11 mouse cellular contexts compared by ENCODE assay signal in the genomic region with DNA sequence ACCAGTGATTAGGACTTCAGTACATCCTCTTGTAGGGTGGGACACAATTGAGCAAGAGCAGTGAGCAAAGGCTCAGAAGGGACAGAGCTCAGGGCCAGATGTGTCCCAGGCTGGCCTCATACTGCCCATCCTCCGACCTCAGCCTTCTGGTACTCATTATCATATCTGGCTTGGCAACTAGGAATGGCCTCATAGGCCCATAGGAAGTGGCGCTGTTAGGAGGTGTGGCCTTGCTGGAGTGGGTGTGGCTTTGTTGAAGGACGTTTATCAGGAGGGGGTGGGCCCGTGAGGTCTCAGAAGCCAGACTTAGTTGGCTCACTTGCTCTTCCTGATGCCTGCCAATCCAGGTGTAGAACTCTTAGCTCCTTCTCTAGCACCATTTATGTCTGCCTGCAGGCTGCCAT. TPM values are rescaled to one million over a fixed set of nuclear protein-coding genes. Genes with fewer than 3 reads are reported as not detected.
DNase-seq lines count a peak whose midpoint lies in the region; ATAC-seq and TF ChIP-seq lines count a peak whose summit lies in the region.
"Had no signal": no experiment of that assay in that cellular context is flagged by ENCODE, and none has a peak within 500 bp of the region (broad histone marks: within the 10 kb centered on the region; RNA-seq: fewer than 3 reads in every experiment).

No protein-coding gene starts in this region.

- TF ChIP-seq RAD21 in CH12.LX (IDR thresholded peaks at IDR 0.05; ENCODE audit: low read depth, low read length) = no peak

- no peaks in the 10 kb centered on the region for H3K79me2 ChIP-seq in CH12.LX (replicated peaks; ENCODE audit: control insufficient read depth, extremely low read depth, insufficient read depth, poor library complexity, severe bottlenecking)

- no peak overlapping the region for H3K4me2 ChIP-seq in CH12.LX (ENCODE audit: insufficient read depth, low read depth, poor library complexity, severe bottlenecking)
- no peak overlapping the region for H3K4me2 ChIP-seq in lung, postnatal 0 days (replicated peaks; ENCODE audit: low read depth, low read length)
- H3K4me2 ChIP-seq: embryonic facial prominence, embryonic 15.5 days; neural tube, embryonic 15.5 days had no signal

- TF ChIP-seq POLR2A in CH12.LX (IDR thresholded peaks at IDR 0.05; ENCODE audit: low read depth, low read length) = no peak

- no peak overlapping the region for H3K4me3 ChIP-seq in CH12.LX (replicated peaks in 1 of 3; ENCODE audit: low read depth in 2 of 3, low read length in 2 of 3, poor library complexity in 1 of 3)
- H3K4me3 ChIP-seq in lung, postnatal 0 days (ENCODE audit: low read depth, low read length) = no peak overlapping the region
- H3K4me3 ChIP-seq: embryonic facial prominence, embryonic 15.5 days; neural tube, embryonic 15.5 days had no signal

- no peak for TF ChIP-seq EP300 in CH12.LX (IDR thresholded peaks at IDR 0.05; ENCODE audit: low read length)
- TF ChIP-seq EP300 in lung, postnatal 0 days (IDR thresholded peaks at IDR 0.05) = no peak

- DNase-seq in 3134 (ENCODE audit: extremely low read depth, insufficient read length, low spot score) (peak; percentile 52), CH12.LX (ENCODE audit: extremely low read depth) (peak; percentile 82)
- peak; percentile 34 for DNase-seq in lung, postnatal 0 days (ENCODE audit: low spot score)
- no peak for DNase-seq in left cerebral cortex, postnatal 10 days (ENCODE audit: extremely low spot score in 1 of 2, low spot score in 2 of 2)
- no peak for DNase-seq in cerebellum, postnatal 25 days
- no peak for DNase-seq in cerebellum, postnatal 10 days
- DNase-seq: layer of hippocampus, postnatal 36 days; thymus, adult 2 months had no signal

- dilution Hi-C loops in CH12.LX (cut with MboI; ENCODE audit: extremely low pct_ligation_motif_present, extremely low pct_unique_long_range_greater_than_20kb, low sequenced_read_pairs) = no loop called here

- H3K4me1 ChIP-seq in CH12.LX (ENCODE audit: control insufficient read depth in 1 of 2, insufficient read depth in 2 of 2) = peaks cover 29 to 39% of the 10 kb centered on the region in 2 experiments
- H3K4me1 ChIP-seq in lung, postnatal 0 days (ENCODE audit: insufficient read depth, low read depth, low read length) = peaks cover 8% of the 10 kb centered on the region; the same call in 1 of the 2 replicates
- H3K4me1 ChIP-seq: neural tube, embryonic 15.5 days had no signal

- TF ChIP-seq CTCF in CH12.LX (conservative IDR thresholded peaks at IDR 0.05 in 1 of 2, IDR thresholded peaks at IDR 0.05 in 1 of 2; ENCODE audit: low read depth in 2 of 2, low read length in 2 of 2) = no peak
- no peak for TF ChIP-seq CTCF in lung, postnatal 0 days (IDR thresholded peaks at IDR 0.05)

- in situ Hi-C loops in CH12.LX (cut with MboI; ENCODE audit: low pct_ligation_motif_present, low pct_unique_long_range_greater_than_20kb, low sequenced_read_pairs) = no loop called here

- H3K9me3 ChIP-seq in CH12.LX (replicated peaks; ENCODE audit: low read length) = peaks cover 10% of the 10 kb centered on the region
- H3K9me3 ChIP-seq in lung, postnatal 0 days (ENCODE audit: low read length) = no peaks in the 10 kb centered on the region
- H3K9me3 ChIP-seq: embryonic facial prominence, embryonic 15.5 days; neural tube, embryonic 15.5 days had no signal

- no peak overlapping the region for H3K9ac ChIP-seq in CH12.LX (ENCODE audit: insufficient read depth, low read depth)
- no peak overlapping the region for H3K9ac ChIP-seq in lung, postnatal 0 days (replicated peaks; ENCODE audit: low read depth)
- H3K9ac ChIP-seq: embryonic facial prominence, embryonic 15.5 days; neural tube, embryonic 15.5 days had no signal

- intact Hi-C loops in left cerebral cortex, postnatal 10 days (cut with DNase I) = no loop called here

- H3K27me3 ChIP-seq in CH12.LX (replicated peaks) = no peaks in the 10 kb centered on the region
- H3K27me3 ChIP-seq in lung, postnatal 0 days (replicated peaks; ENCODE audit: insufficient read depth, low read length) = no peaks in the 10 kb centered on the region
- H3K27me3 ChIP-seq: embryonic facial prominence, embryonic 15.5 days; neural tube, embryonic 15.5 days had no signal

- no peaks in the 10 kb centered on the region for H3K36me3 ChIP-seq in CH12.LX (replicated peaks in 1 of 2; ENCODE audit: control insufficient read depth in 1 of 2, insufficient read depth in 1 of 2, low read length in 1 of 2)
- H3K36me3 ChIP-seq in lung, postnatal 0 days (ENCODE audit: insufficient read depth, low read length) = no peaks in the 10 kb centered on the region
- H3K36me3 ChIP-seq: embryonic facial prominence, embryonic 15.5 days; neural tube, embryonic 15.5 days had no signal

- 26% methylated on average over 4 of the region's 4 CpGs for WGBS in lung, postnatal 0 days

- H3K27ac ChIP-seq in CH12.LX (ENCODE audit: insufficient read depth, low read depth) = peak overlapping the region; percentile 1; the same call in 1 of the 2 replicates
- H3K27ac ChIP-seq in lung, postnatal 0 days (ENCODE audit: low read length) = no peak overlapping the region
- H3K27ac ChIP-seq: neural tube, embryonic 15.5 days had no signal

- ATAC-seq in erythroid progenitor cell, adult 5-6 weeks (replicated peaks; ENCODE audit: low FRiP score, poor library complexity, severe bottlenecking) = 0 out of 2 replicates have a peak, but pooled peaks have one; percentile 36
- ATAC-seq in lung, postnatal 0 days = no peak

TF ChIP-seq in CH12.LX, 34 proteins besides CTCF, POLR2A, EP300 and RAD21:
- TF ChIP-seq ELF1 (IDR thresholded peaks at IDR 0.05; ENCODE audit: low read depth, low read length) (peak; percentile 50), ZMIZ1 (IDR thresholded peaks at IDR 0.05; ENCODE audit: low read depth, low read length) (0 out of 2 replicates have a peak, but pooled peaks have one; percentile 34), BHLHE40 (IDR thresholded peaks at IDR 0.05; ENCODE audit: low read depth, low read length) (no peak), MYC (IDR thresholded peaks at IDR 0.05; ENCODE audit: low read depth, low read length) (no peak), TCF12 (IDR thresholded peaks at IDR 0.05; ENCODE audit: low read depth, low read length) (peak; percentile 25; the same call in 1 of the 2 replicates), CHD2 (IDR thresholded peaks at IDR 0.05; ENCODE audit: low read length) (peak; percentile 42; the same call in 1 of the 2 replicates), NELFE (IDR thresholded peaks at IDR 0.05; ENCODE audit: low read depth, low read length) (0 out of 2 replicates have a peak, but pooled peaks have one; percentile 21), MAX (IDR thresholded peaks at IDR 0.05; ENCODE audit: low read length) (0 out of 2 replicates have a peak, but pooled peaks have one; percentile 28), E2F4 (IDR thresholded peaks at IDR 0.05; ENCODE audit: insufficient replicate concordance, low read depth, low read length) (no peak)

RNA-seq across cellular contexts. Expression of a gene that starts 18.3 kb away (rescaled TPM):
- 51.4 and 58.2 TPM in 2 replicates for total RNA-seq in CH12.LX (2012; rRNA removed)
- 21.9 and 25.6 TPM in 2 replicates for total RNA-seq in CH12.LX (2014; rRNA removed)
- 50.3 and 60.1 TPM in 2 replicates for polyA plus RNA-seq in CH12.LX (2012; ENCODE audit: insufficient read length, low read depth)
- 4.3 and 4.6 TPM in 2 replicates for total RNA-seq in erythroid progenitor cell, adult 5-6 weeks (2015; ENCODE audit: low replicate concordance)
- 5.6 and 5.9 TPM in 2 replicates for total RNA-seq in erythroid progenitor cell, adult 5-6 weeks (2017; ENCODE audit: low replicate concordance)
- polyA plus RNA-seq in lung, postnatal 0 days (2015; fragmentation: Nextera tagmentation; extraction: Ambion mirVana) = 3.1 and 3.9 TPM in 2 replicates
- 1 to 10 TPM; 6.7 to 8.2 TPM for total RNA-seq in left cerebral cortex, postnatal 10 days (2021)

Comparison
In these comparisons a context has a peak if more than half of its experiments do, and no peak if none do; other contexts are left out.
1. DNase-seq: peak in 3134 (single experiment), CH12.LX (single experiment) and lung, postnatal 0 days (single experiment); none in left cerebral cortex, postnatal 10 days (0 of 2), cerebellum, postnatal 25 days (0 of 2) and cerebellum, postnatal 10 days (0 of 2).